Mouse (Mus musculus): ENCODE data around the gene Lsm7. TPM values are rescaled to one million over a fixed set of nuclear protein-coding genes. Genes with fewer than 3 reads are reported as not detected.
A peak's percentile ranks its signal among the peaks of the same experiment; 100 is the strongest.

The Lsm7 gene
- polyA plus RNA-seq, 1 experiment from 2014 or later = 230 TPM

- no peaks in the 10 kb centered on the region for H3K9me3 ChIP-seq (ENCODE audit: control insufficient read depth, low read length)
- H3K4me3 ChIP-seq (ENCODE audit: control insufficient read depth in 1 of 2, insufficient read depth in 1 of 2, low read depth in 1 of 2, low read length in 2 of 2) = no peak overlapping the region
- H3K27ac ChIP-seq (replicated peaks in 1 of 2; ENCODE audit: control insufficient read depth in 1 of 2, insufficient read depth in 1 of 2, low read depth in 2 of 2, low read length in 2 of 2) = no peak overlapping the region
- ATAC-seq (ENCODE audit: insufficient number of reproducible peaks, insufficient read depth, low FRiP score, low read depth) = no peak
- WGBS = 79% methylated on average over 15 of the region's 15 CpGs
- no peaks in the 10 kb centered on the region for H3K36me3 ChIP-seq (ENCODE audit: control insufficient read depth, insufficient read depth, low read length)
- H3K9ac ChIP-seq (ENCODE audit: low read length) = no peak overlapping the region
- peaks cover 42% of the 10 kb centered on the region for H3K27me3 ChIP-seq (ENCODE audit: control insufficient read depth, insufficient read depth, low read length)
- no peak overlapping the region for H3K4me2 ChIP-seq (ENCODE audit: low read length)
- peaks cover 9 to 22% of the 10 kb centered on the region in 2 experiments for H3K4me1 ChIP-seq (ENCODE audit: control insufficient read depth in 2 of 2, insufficient read depth in 2 of 2, low read length in 2 of 2)
Measured at GRCm38 (mm10) chr10:80842334-80842733, 12.7 kb downstream of the Lsm7 start.

- Histone ChIP-seq H3K4me1 (ENCODE audit: control insufficient read depth in 2 of 2, insufficient read depth in 2 of 2, low read length in 2 of 2) (peaks cover 15 to 29% of the 10 kb centered on the region in 2 experiments), H3K4me3 (ENCODE audit: control insufficient read depth in 1 of 2, insufficient read depth in 1 of 2, low read depth in 1 of 2, low read length in 2 of 2) (no peak overlapping the region), H3K9ac (ENCODE audit: low read length) (no peak overlapping the region), H3K36me3 (ENCODE audit: control insufficient read depth, insufficient read depth, low read length) (no peaks in the 10 kb centered on the region), H3K27ac (replicated peaks in 1 of 2; ENCODE audit: control insufficient read depth in 1 of 2, insufficient read depth in 1 of 2, low read depth in 2 of 2, low read length in 2 of 2) (no peak overlapping the region), H3K4me2 (ENCODE audit: low read length) (no peak overlapping the region), H3K27me3 (ENCODE audit: control insufficient read depth, insufficient read depth, low read length) (peaks cover 46% of the 10 kb centered on the region), H3K9me3 (ENCODE audit: control insufficient read depth, low read length) (no peaks in the 10 kb centered on the region)
- no peak for ATAC-seq (ENCODE audit: insufficient number of reproducible peaks, insufficient read depth, low FRiP score, low read depth)
- WGBS = 88% methylated on average over 2 of the region's 2 CpGs
Measured at GRCm38 (mm10) chr10:80841685-80842084, 13.3 kb downstream of the Lsm7 start.

DNA sequence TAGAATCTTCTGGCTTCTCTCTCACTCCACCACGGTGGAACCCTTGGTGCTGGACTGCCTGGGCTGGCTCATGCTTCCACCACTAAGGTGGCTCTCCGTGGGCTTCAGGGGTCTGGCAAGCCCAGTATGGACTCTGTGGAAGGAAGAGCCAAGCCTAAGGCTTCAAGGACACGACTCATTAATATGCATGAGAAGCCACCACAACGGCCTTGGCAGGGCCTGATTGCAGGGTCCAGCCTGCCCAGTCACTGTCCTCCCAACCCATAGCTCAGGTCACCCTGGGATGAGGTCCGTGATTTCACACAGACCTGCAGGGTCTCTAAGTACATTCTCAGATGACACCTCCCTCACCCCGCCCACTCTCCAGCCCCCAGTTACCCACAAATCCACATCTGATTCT lies 15.2 kb downstream of the Lsm7 start:
- no peak overlapping the region for H3K27ac ChIP-seq (replicated peaks in 1 of 2; ENCODE audit: control insufficient read depth in 1 of 2, insufficient read depth in 1 of 2, low read depth in 2 of 2, low read length in 2 of 2)
- H3K4me2 ChIP-seq (ENCODE audit: low read length) = no peak overlapping the region
- 55% methylated on average over 6 of the region's 6 CpGs for WGBS
- H3K4me3 ChIP-seq (ENCODE audit: control insufficient read depth in 1 of 2, insufficient read depth in 1 of 2, low read depth in 1 of 2, low read length in 2 of 2) = no peak overlapping the region
- peaks cover 20 to 36% of the 10 kb centered on the region in 2 experiments for H3K4me1 ChIP-seq (ENCODE audit: control insufficient read depth in 2 of 2, insufficient read depth in 2 of 2, low read length in 2 of 2)
- 0 out of 2 replicates have a peak, but pooled peaks cover 3% of the 10 kb centered on the region for H3K9me3 ChIP-seq (ENCODE audit: control insufficient read depth, low read length)
- H3K9ac ChIP-seq (ENCODE audit: low read length) = no peak overlapping the region
- peaks cover 58% of the 10 kb centered on the region for H3K27me3 ChIP-seq (ENCODE audit: control insufficient read depth, insufficient read depth, low read length)
- ATAC-seq (ENCODE audit: insufficient number of reproducible peaks, insufficient read depth, low FRiP score, low read depth) = no peak
- H3K36me3 ChIP-seq (ENCODE audit: control insufficient read depth, insufficient read depth, low read length) = no peaks in the 10 kb centered on the region

- Histone ChIP-seq H3K27ac (replicated peaks in 1 of 2; ENCODE audit: control insufficient read depth in 1 of 2, insufficient read depth in 1 of 2, low read depth in 2 of 2, low read length in 2 of 2) (peak overlapping the region; percentile 54 to 62), H3K27me3 (ENCODE audit: control insufficient read depth, insufficient read depth, low read length) (peaks cover 58% of the 10 kb centered on the region), H3K9me3 (ENCODE audit: control insufficient read depth, low read length) (0 out of 2 replicates have a peak, but pooled peaks cover 6% of the 10 kb centered on the region), H3K4me1 (ENCODE audit: control insufficient read depth in 2 of 2, insufficient read depth in 2 of 2, low read length in 2 of 2) (peaks cover 21 to 28% of the 10 kb centered on the region in 2 experiments), H3K4me2 (ENCODE audit: low read length) (no peak overlapping the region), H3K4me3 (ENCODE audit: control insufficient read depth in 1 of 2, insufficient read depth in 1 of 2, low read depth in 1 of 2, low read length in 2 of 2) (no peak overlapping the region), H3K9ac (ENCODE audit: low read length) (0 out of 2 replicates have a peak overlapping the region, but pooled peaks have one; percentile 0), H3K36me3 (ENCODE audit: control insufficient read depth, insufficient read depth, low read length) (no peaks in the 10 kb centered on the region)
- WGBS = 63% methylated on average over 2 of the region's 2 CpGs
- ATAC-seq (ENCODE audit: insufficient number of reproducible peaks, insufficient read depth, low FRiP score, low read depth) = no peak
Measured at GRCm38 (mm10) chr10:80838346-80838912, 16.6 kb downstream of the Lsm7 start.

- Histone ChIP-seq H3K9me3 (ENCODE audit: control insufficient read depth, low read length) (0 out of 2 replicates have a peak, but pooled peaks cover 6% of the 10 kb centered on the region), H3K27me3 (ENCODE audit: control insufficient read depth, insufficient read depth, low read length) (peaks cover 56% of the 10 kb centered on the region), H3K27ac (replicated peaks in 1 of 2; ENCODE audit: control insufficient read depth in 1 of 2, insufficient read depth in 1 of 2, low read depth in 2 of 2, low read length in 2 of 2) (peak overlapping the region; percentile 54 to 62), H3K4me1 (ENCODE audit: control insufficient read depth in 2 of 2, insufficient read depth in 2 of 2, low read length in 2 of 2) (peaks cover 21 to 26% of the 10 kb centered on the region in 2 experiments), H3K4me2 (ENCODE audit: low read length) (peak overlapping the region; percentile 9; the same call in 1 of the 2 replicates), H3K4me3 (ENCODE audit: control insufficient read depth in 1 of 2, insufficient read depth in 1 of 2, low read depth in 1 of 2, low read length in 2 of 2) (no peak overlapping the region), H3K36me3 (ENCODE audit: control insufficient read depth, insufficient read depth, low read length) (no peaks in the 10 kb centered on the region), H3K9ac (ENCODE audit: low read length) (0 out of 2 replicates have a peak overlapping the region, but pooled peaks have one; percentile 0)
- 13% methylated on average over 2 of the region's 2 CpGs for WGBS
- peak; percentile 13; the same call in 1 of the 2 replicates for ATAC-seq (ENCODE audit: insufficient number of reproducible peaks, insufficient read depth, low FRiP score, low read depth)
Measured at GRCm38 (mm10) chr10:80837827-80838226, 17.2 kb downstream of the Lsm7 start.

GRCm38 (mm10) chr10:80836949-80837379 lies 18.0 kb downstream of the Lsm7 start:
- 18% methylated on average over 7 of the region's 7 CpGs for WGBS
- H3K4me2 ChIP-seq (ENCODE audit: low read length) = no peak overlapping the region
- 0 out of 2 replicates have a peak, but pooled peaks cover 6% of the 10 kb centered on the region for H3K9me3 ChIP-seq (ENCODE audit: control insufficient read depth, low read length)
- no peak overlapping the region for H3K4me3 ChIP-seq (ENCODE audit: control insufficient read depth in 1 of 2, insufficient read depth in 1 of 2, low read depth in 1 of 2, low read length in 2 of 2)
- peak overlapping the region; percentile 28 to 54 for H3K27ac ChIP-seq (replicated peaks in 1 of 2; ENCODE audit: control insufficient read depth in 1 of 2, insufficient read depth in 1 of 2, low read depth in 2 of 2, low read length in 2 of 2)
- peaks cover 47% of the 10 kb centered on the region for H3K27me3 ChIP-seq (ENCODE audit: control insufficient read depth, insufficient read depth, low read length)
- H3K4me1 ChIP-seq (ENCODE audit: control insufficient read depth in 2 of 2, insufficient read depth in 2 of 2, low read length in 2 of 2) = peaks cover 21 to 26% of the 10 kb centered on the region in 2 experiments
- H3K36me3 ChIP-seq (ENCODE audit: control insufficient read depth, insufficient read depth, low read length) = no peaks in the 10 kb centered on the region
- H3K9ac ChIP-seq (ENCODE audit: low read length) = no peak overlapping the region
- no peak for ATAC-seq (ENCODE audit: insufficient number of reproducible peaks, insufficient read depth, low FRiP score, low read depth)

DNA sequence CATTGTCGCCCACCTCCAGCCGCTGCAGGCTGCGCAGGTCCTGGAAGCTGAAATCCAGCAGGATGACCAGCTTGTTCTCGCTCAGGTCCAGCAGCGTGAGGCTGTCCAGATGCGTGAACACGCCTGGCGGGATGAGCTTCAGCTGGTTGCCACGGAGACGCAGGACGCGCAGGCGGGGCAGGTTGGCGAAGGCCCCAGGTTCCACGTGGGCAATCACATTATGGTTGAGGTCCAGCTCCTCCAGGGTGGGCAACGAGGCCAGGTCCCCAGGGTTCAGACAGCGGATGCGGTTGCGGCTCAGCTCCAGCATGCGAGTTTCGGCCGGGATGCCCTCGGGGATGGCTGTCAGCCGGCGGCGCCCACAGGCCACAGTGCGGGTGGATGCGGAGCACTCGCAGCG lies 19.4 kb downstream of the Lsm7 start:
- Histone ChIP-seq H3K4me1 (ENCODE audit: control insufficient read depth in 2 of 2, insufficient read depth in 2 of 2, low read length in 2 of 2) (peaks cover 23 to 33% of the 10 kb centered on the region in 2 experiments), H3K27me3 (ENCODE audit: control insufficient read depth, insufficient read depth, low read length) (peaks cover 41% of the 10 kb centered on the region), H3K9ac (ENCODE audit: low read length) (peak overlapping the region; percentile 17; the same call in 1 of the 2 replicates), H3K4me3 (ENCODE audit: control insufficient read depth in 1 of 2, insufficient read depth in 1 of 2, low read depth in 1 of 2, low read length in 2 of 2) (no peak overlapping the region), H3K4me2 (ENCODE audit: low read length) (no peak overlapping the region), H3K9me3 (ENCODE audit: control insufficient read depth, low read length) (0 out of 2 replicates have a peak, but pooled peaks cover 6% of the 10 kb centered on the region), H3K36me3 (ENCODE audit: control insufficient read depth, insufficient read depth, low read length) (peaks cover 2% of the 10 kb centered on the region), H3K27ac (replicated peaks in 1 of 2; ENCODE audit: control insufficient read depth in 1 of 2, insufficient read depth in 1 of 2, low read depth in 2 of 2, low read length in 2 of 2) (no peak overlapping the region)
- ATAC-seq (ENCODE audit: insufficient number of reproducible peaks, insufficient read depth, low FRiP score, low read depth) = no peak
- 61% methylated on average over 30 of the region's 30 CpGs for WGBS

Data from heart, embryonic 14.5 days (tissue).